Comparison of ENCODE assay signal across 16 mouse cellular contexts in the genomic region with DNA sequence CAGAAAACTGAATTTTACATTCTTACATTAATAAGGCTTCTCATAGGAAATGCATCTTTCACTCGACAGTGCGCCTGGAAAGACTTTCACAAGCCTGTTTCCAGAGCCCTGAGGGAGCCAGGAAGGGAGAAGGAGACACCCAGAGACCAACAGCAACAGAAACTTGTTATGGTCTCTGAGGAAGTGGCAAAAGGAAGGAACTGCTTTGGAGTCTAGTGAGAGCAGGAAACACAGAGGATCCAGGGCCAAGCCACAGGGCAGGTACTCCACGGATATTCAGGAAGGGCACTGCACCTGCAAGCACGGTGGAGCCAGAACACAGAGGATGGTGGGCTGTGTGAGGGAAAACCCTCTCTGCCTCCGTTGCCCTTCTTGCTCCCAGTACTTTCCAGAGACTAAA.
DNase-seq lines count a peak whose midpoint lies in the region; ATAC-seq and TF ChIP-seq lines count a peak whose summit lies in the region.
"Had no signal": no experiment of that assay in that cellular context is flagged by ENCODE, and none has a peak within 500 bp of the region (broad histone marks: within the 10 kb centered on the region; RNA-seq: fewer than 3 reads in every experiment).

No protein-coding gene starts in this region.

- H3K27me3 ChIP-seq in G1E (ENCODE audit: insufficient read depth, low read length) = no peaks in the 10 kb centered on the region
- H3K27me3 ChIP-seq in heart, embryonic 15.5 days = no peaks in the 10 kb centered on the region
- no peaks in the 10 kb centered on the region for H3K27me3 ChIP-seq in lung, embryonic 16.5 days (ENCODE audit: control insufficient read depth, insufficient read depth, low read depth, low read length)
- no peaks in the 10 kb centered on the region for H3K27me3 ChIP-seq in forebrain, embryonic 14.5 days (replicated peaks; ENCODE audit: control insufficient read depth, insufficient read depth, low read length)
- H3K27me3 ChIP-seq: hindbrain, embryonic 13.5 days; Patski; stomach, embryonic 15.5 days had no signal

- H3K4me2 ChIP-seq in heart, embryonic 15.5 days = no peak overlapping the region
- H3K4me2 ChIP-seq in lung, embryonic 16.5 days (ENCODE audit: low read depth, low read length) = no peak overlapping the region
- H3K4me2 ChIP-seq in forebrain, embryonic 14.5 days (ENCODE audit: low read length) = no peak overlapping the region
- H3K4me2 ChIP-seq: hindbrain, embryonic 13.5 days; stomach, embryonic 15.5 days had no signal

- H3K4me1 ChIP-seq in G1E (ENCODE audit: insufficient read depth, low read depth, low read length) = no peaks in the 10 kb centered on the region
- 0 out of 2 replicates have a peak, but pooled peaks cover 5% of the 10 kb centered on the region for H3K4me1 ChIP-seq in heart, embryonic 15.5 days (replicated peaks)
- no peaks in the 10 kb centered on the region for H3K4me1 ChIP-seq in lung, embryonic 16.5 days (replicated peaks; ENCODE audit: control insufficient read depth, insufficient read depth, low read length)
- H3K4me1 ChIP-seq in forebrain, embryonic 14.5 days (ENCODE audit: control insufficient read depth, insufficient read depth, low read length) = no peaks in the 10 kb centered on the region
- H3K4me1 ChIP-seq: hindbrain, embryonic 13.5 days; stomach, embryonic 15.5 days had no signal

- H3K36me3 ChIP-seq in G1E (replicated peaks) = no peaks in the 10 kb centered on the region
- no peaks in the 10 kb centered on the region for H3K36me3 ChIP-seq in heart, embryonic 15.5 days
- no peaks in the 10 kb centered on the region for H3K36me3 ChIP-seq in lung, embryonic 16.5 days (ENCODE audit: control insufficient read depth, insufficient read depth, low read length)
- no peaks in the 10 kb centered on the region for H3K36me3 ChIP-seq in forebrain, embryonic 14.5 days (ENCODE audit: control insufficient read depth, insufficient read depth, low read length)
- H3K36me3 ChIP-seq: hindbrain, embryonic 13.5 days; stomach, embryonic 15.5 days had no signal

- 0 out of 2 replicates have a peak, but pooled peaks have one; percentile 22 for ATAC-seq in G1E (ENCODE audit: extremely low read depth, insufficient number of reproducible peaks, low FRiP score, poor library complexity, severe bottlenecking)
- no peak for ATAC-seq in heart, embryonic 15.5 days (replicated peaks; ENCODE audit: insufficient number of reproducible peaks, insufficient read depth, low FRiP score, low read depth)
- ATAC-seq in lung, embryonic 16.5 days (ENCODE audit: low read depth) = 0 out of 2 replicates have a peak, but pooled peaks have one; percentile 43
- no peak for ATAC-seq in forebrain, embryonic 14.5 days
- ATAC-seq: Patski had no signal

- H3K4me3 ChIP-seq in G1E (ENCODE audit: low read depth, low read length) = no peak overlapping the region
- no peak overlapping the region for H3K4me3 ChIP-seq in heart, embryonic 15.5 days
- H3K4me3 ChIP-seq in lung, embryonic 16.5 days (ENCODE audit: low read length) = no peak overlapping the region
- no peak overlapping the region for H3K4me3 ChIP-seq in forebrain, embryonic 14.5 days (ENCODE audit: low read depth, low read length)
- H3K4me3 ChIP-seq: erythroblast, embryonic 14.5 days; hindbrain, embryonic 13.5 days; stomach, embryonic 15.5 days had no signal

- H3K9ac ChIP-seq in heart, embryonic 15.5 days = no peak overlapping the region
- no peak overlapping the region for H3K9ac ChIP-seq in lung, embryonic 16.5 days (ENCODE audit: low read length)
- H3K9ac ChIP-seq in forebrain, embryonic 14.5 days (ENCODE audit: low read length) = no peak overlapping the region
- H3K9ac ChIP-seq: hindbrain, embryonic 13.5 days; liver, embryonic 14.5 days; stomach, embryonic 15.5 days had no signal

- peaks cover 16% of the 10 kb centered on the region for H3K9me3 ChIP-seq in G1E (replicated peaks)
- no peaks in the 10 kb centered on the region for H3K9me3 ChIP-seq in heart, embryonic 15.5 days (replicated peaks)
- no peaks in the 10 kb centered on the region for H3K9me3 ChIP-seq in lung, embryonic 16.5 days (ENCODE audit: control insufficient read depth, low read length)
- no peaks in the 10 kb centered on the region for H3K9me3 ChIP-seq in forebrain, embryonic 14.5 days (replicated peaks; ENCODE audit: control insufficient read depth, low read length)
- H3K9me3 ChIP-seq: hindbrain, embryonic 13.5 days; stomach, embryonic 15.5 days had no signal

- H3K27ac ChIP-seq in heart, embryonic 15.5 days = peak overlapping the region; percentile 34
- no peak overlapping the region for H3K27ac ChIP-seq in lung, embryonic 16.5 days (ENCODE audit: low read length)
- no peak overlapping the region for H3K27ac ChIP-seq in forebrain, embryonic 14.5 days (ENCODE audit: low read depth, low read length)
- H3K27ac ChIP-seq: hindbrain, embryonic 13.5 days; liver, embryonic 14.5 days; stomach, embryonic 15.5 days had no signal

- peak; percentile 2 for DNase-seq in kidney, adult 11 months
- no peak for DNase-seq in kidney, postnatal 4 days
- no peak for DNase-seq in G1E (ENCODE audit: low spot score)
- DNase-seq in left cerebral cortex, adult 18-20 months (ENCODE audit: low spot score in 2 of 2) = no peak
- no peak for DNase-seq in frontal cortex, postnatal 25 days (ENCODE audit: low spot score in 2 of 2)
- DNase-seq in forebrain, embryonic 14.5 days (ENCODE audit: low spot score) = no peak
- DNase-seq: adrenal gland, adult 8-10 months; left cerebral cortex, postnatal 4 days; right cerebral cortex, postnatal 14 days had no signal

- TF ChIP-seq CTCF in G1E (IDR thresholded peaks at IDR 0.05; ENCODE audit: low read depth, low read length) = no peak

- 65% methylated on average over 5 of the region's 5 CpGs for WGBS in heart, embryonic 15.5 days
- 64% methylated on average over 5 of the region's 5 CpGs for WGBS in lung, embryonic 16.5 days
- 93% methylated on average over 5 of the region's 5 CpGs for WGBS in forebrain, embryonic 14.5 days

Comparison
In these comparisons a context has a peak if more than half of its experiments do, and no peak if none do; other contexts are left out.
1. ATAC-seq: peak in G1E (single experiment) and lung, embryonic 16.5 days (single experiment); none in heart, embryonic 15.5 days (single experiment) and forebrain, embryonic 14.5 days (single experiment).